Mouse (Mus musculus): ENCODE results near the gene Gtf3a. TPM values are rescaled to one million over a fixed set of nuclear protein-coding genes. Genes with fewer than 3 reads are reported as not detected.
"Not testable (repeated sequence)": the region's sequence is repeated elsewhere in the genome, so short reads cannot be mapped to it uniquely, and the experiment has no call there.

Gene Gtf3a
- total and polyA plus RNA-seq, 2 experiments from 2014 or later, result 61.3 to 104 TPM

DNA sequence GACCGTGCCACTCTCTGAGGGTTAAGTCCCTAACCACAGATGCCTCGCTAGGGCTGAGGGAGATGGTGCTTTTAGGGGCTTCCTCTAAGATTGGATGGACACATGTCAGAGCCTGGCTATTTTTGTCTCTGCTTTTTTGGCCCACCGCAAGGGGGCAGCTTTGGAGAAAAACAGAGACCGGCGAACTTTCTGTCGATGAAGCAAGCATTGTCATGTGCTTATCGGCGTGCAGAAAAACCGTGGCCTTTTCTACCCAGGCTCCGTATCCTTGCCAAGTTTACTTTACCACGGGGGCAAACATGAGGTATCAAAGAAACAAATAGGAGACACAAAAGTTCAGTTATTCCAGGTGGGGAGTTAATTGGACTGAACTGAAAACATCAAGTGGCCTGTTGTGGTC lies 39.8 kb upstream of the Gtf3a start:
- Histone ChIP-seq H3K4me3 (ENCODE audit: low read depth, low read length) (no peak overlapping the region), H3K27ac (ENCODE audit: low read depth, low read length) (no peak overlapping the region), H3K27me3 (ENCODE audit: insufficient read depth, low read length) (no peaks in the 10 kb centered on the region), H3K4me2 (ENCODE audit: low read depth, low read length, poor library complexity, severe bottlenecking) (no peak overlapping the region), H3K9ac (replicated peaks; ENCODE audit: low read length, poor library complexity, severe bottlenecking) (no peak overlapping the region), H3K36me3 (ENCODE audit: insufficient read depth, low read length) (no peaks in the 10 kb centered on the region), H3K4me1 (ENCODE audit: insufficient read depth, low read length) (no peaks in the 10 kb centered on the region), H3K9me3 (ENCODE audit: low read length) (no peaks in the 10 kb centered on the region)
- WGBS, result 57% methylated on average over 11 of the region's 11 CpGs
- ATAC-seq (ENCODE audit: low FRiP score), result no peak
- peak; percentile 53 for TF ChIP-seq CTCF (IDR thresholded peaks at IDR 0.05)
- DNase-seq (ENCODE audit: low spot score), result no peak

DNA sequence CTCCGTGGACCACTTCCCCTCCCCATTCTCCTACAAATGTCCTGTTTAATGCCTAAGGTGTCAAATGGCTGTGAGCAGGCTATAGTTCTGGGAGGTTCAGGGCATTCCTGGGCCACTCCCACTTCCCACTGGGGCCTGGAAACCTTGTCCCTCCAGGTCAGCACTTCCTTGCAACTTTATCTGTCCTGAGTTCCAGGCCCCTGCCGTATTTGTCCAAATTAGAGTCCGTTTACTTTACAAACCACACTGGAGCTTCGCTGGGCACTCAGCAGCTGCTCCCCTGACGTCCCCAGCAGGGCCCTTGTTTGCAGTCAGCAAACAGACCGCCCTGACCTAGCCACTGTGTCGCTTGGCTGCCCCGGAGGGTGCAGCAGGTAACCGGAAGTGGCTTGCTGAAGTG lies 36.3 kb upstream of the Gtf3a start:
- Histone ChIP-seq H3K27me3 (ENCODE audit: insufficient read depth, low read length) (no peaks in the 10 kb centered on the region), H3K4me1 (ENCODE audit: insufficient read depth, low read length) (no peaks in the 10 kb centered on the region), H3K36me3 (ENCODE audit: insufficient read depth, low read length) (no peaks in the 10 kb centered on the region), H3K4me3 (ENCODE audit: low read depth, low read length) (no peak overlapping the region), H3K27ac (ENCODE audit: low read depth, low read length) (no peak overlapping the region), H3K9me3 (ENCODE audit: low read length) (no peaks in the 10 kb centered on the region), H3K9ac (replicated peaks; ENCODE audit: low read length, poor library complexity, severe bottlenecking) (no peak overlapping the region), H3K4me2 (ENCODE audit: low read depth, low read length, poor library complexity, severe bottlenecking) (no peak overlapping the region)
- ATAC-seq (ENCODE audit: low FRiP score) (no peak), DNase-seq (ENCODE audit: low spot score) (no peak)
- no peak for TF ChIP-seq CTCF (IDR thresholded peaks at IDR 0.05)
- WGBS, result 27% methylated on average over 9 of the region's 9 CpGs

DNA sequence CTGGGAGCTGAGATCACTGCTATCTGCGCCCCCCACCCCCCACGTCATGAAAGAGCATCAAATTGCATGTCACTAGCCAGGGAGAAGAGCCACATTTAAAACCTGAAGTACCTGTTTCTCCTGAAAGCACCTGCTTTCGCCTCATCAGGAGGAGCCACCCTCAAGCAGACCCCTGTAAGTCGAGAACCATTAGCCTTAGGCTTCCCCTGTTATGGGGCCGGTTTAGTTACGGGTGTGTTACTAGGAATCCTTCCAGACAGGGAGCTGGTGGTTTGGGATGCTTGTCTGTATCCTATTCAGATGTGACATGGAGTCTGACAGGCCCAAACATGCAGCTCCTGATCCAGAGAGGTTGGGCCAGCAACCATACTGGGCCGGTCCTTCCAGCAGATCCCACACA lies 35.1 kb upstream of the Gtf3a start:
- ATAC-seq (ENCODE audit: low FRiP score) (no peak), DNase-seq (ENCODE audit: low spot score) (no peak)
- H3K4me1 ChIP-seq (ENCODE audit: insufficient read depth, low read length), result no peaks in the 10 kb centered on the region
- TF ChIP-seq CTCF (IDR thresholded peaks at IDR 0.05), result no peak
- H3K27ac ChIP-seq (ENCODE audit: low read depth, low read length), result no peak overlapping the region
- no peaks in the 10 kb centered on the region for H3K27me3 ChIP-seq (ENCODE audit: insufficient read depth, low read length)
- H3K36me3 ChIP-seq (ENCODE audit: insufficient read depth, low read length), result no peaks in the 10 kb centered on the region
- no peak overlapping the region for H3K9ac ChIP-seq (replicated peaks; ENCODE audit: low read length, poor library complexity, severe bottlenecking)
- H3K9me3 ChIP-seq (ENCODE audit: low read length), result no peaks in the 10 kb centered on the region
- no peak overlapping the region for H3K4me2 ChIP-seq (ENCODE audit: low read depth, low read length, poor library complexity, severe bottlenecking)
- WGBS, result 89% methylated on average over 7 of the region's 7 CpGs
- H3K4me3 ChIP-seq (ENCODE audit: low read depth, low read length), result no peak overlapping the region

DNA sequence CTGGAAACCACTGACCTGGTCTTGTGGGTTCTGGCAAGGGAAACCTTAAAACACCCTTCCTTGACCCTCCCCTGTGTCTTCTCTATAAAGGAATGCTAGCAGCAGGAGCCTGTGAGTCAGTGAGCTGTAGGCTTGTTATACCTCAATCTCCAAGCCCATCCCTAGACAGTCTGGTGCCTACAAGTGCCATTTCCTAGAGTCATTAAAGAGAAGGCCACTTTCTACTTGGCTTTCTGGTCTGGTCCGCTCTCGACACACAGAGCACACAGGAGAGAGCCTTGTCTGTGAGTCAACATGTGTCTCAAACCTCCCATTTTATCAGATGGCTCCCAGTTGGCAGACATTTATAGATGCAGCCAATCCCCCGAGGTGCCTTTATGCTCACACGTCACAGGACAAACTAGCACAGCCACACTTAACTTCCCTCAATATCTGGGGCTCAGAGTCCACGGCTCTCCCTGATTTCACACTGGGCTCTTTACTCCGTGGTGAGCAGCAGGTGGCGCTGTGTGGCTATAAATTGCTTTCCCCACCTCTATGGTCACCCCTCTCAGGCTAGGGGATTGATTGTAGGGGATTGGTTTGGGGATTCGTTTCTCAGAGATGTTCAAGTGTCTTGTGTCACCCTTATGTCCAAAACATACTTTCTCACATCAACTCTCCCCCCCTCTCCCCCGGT lies 34.2 kb upstream of the Gtf3a start:
- ATAC-seq (ENCODE audit: low FRiP score), result peak; percentile 52; the same call in 1 of the 2 replicates
- peak; percentile 86 for TF ChIP-seq CTCF (IDR thresholded peaks at IDR 0.05)
- Histone ChIP-seq H3K9ac (replicated peaks; ENCODE audit: low read length, poor library complexity, severe bottlenecking) (no peak overlapping the region), H3K27ac (ENCODE audit: low read depth, low read length) (no peak overlapping the region), H3K4me2 (ENCODE audit: low read depth, low read length, poor library complexity, severe bottlenecking) (no peak overlapping the region), H3K4me3 (ENCODE audit: low read depth, low read length) (no peak overlapping the region), H3K4me1 (ENCODE audit: insufficient read depth, low read length) (no peaks in the 10 kb centered on the region), H3K27me3 (ENCODE audit: insufficient read depth, low read length) (no peaks in the 10 kb centered on the region), H3K36me3 (ENCODE audit: insufficient read depth, low read length) (no peaks in the 10 kb centered on the region), H3K9me3 (ENCODE audit: low read length) (no peaks in the 10 kb centered on the region)
- peak; percentile 72 for DNase-seq (ENCODE audit: low spot score)
- WGBS, result 28% methylated on average over 9 of the region's 9 CpGs

DNA sequence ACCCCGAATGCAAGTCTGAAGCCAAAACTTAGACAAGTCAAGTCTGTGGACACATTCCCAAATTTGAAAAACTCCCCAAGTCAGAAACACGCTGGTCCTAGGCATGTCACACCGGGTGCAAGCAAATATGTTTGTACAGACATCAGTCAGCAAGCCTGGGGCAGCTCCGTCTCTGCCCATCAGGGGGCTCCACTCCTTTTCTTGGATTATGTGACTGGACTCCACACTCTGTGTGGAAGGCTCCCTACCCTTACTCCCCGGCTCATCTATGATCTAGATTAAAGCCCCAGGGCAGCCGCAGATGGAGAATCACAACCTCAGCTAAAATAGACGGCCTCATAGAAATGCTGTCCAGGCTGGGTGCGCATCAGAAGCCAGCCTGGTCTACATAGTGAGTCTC lies 32.2 kb upstream of the Gtf3a start:
- no peak for ATAC-seq (ENCODE audit: low FRiP score)
- Histone ChIP-seq H3K4me3 (ENCODE audit: low read depth, low read length) (no peak overlapping the region), H3K4me2 (ENCODE audit: low read depth, low read length, poor library complexity, severe bottlenecking) (no peak overlapping the region), H3K9ac (replicated peaks; ENCODE audit: low read length, poor library complexity, severe bottlenecking) (no peak overlapping the region), H3K36me3 (ENCODE audit: insufficient read depth, low read length) (no peaks in the 10 kb centered on the region), H3K27ac (ENCODE audit: low read depth, low read length) (no peak overlapping the region), H3K27me3 (ENCODE audit: insufficient read depth, low read length) (no peaks in the 10 kb centered on the region), H3K4me1 (ENCODE audit: insufficient read depth, low read length) (no peaks in the 10 kb centered on the region), H3K9me3 (ENCODE audit: low read length) (no peaks in the 10 kb centered on the region)
- DNase-seq (ENCODE audit: low spot score), result no peak
- 71% methylated on average over 8 of the region's 8 CpGs for WGBS
- no peak; the same call in 1 of the 2 replicates for TF ChIP-seq CTCF (IDR thresholded peaks at IDR 0.05)

DNA sequence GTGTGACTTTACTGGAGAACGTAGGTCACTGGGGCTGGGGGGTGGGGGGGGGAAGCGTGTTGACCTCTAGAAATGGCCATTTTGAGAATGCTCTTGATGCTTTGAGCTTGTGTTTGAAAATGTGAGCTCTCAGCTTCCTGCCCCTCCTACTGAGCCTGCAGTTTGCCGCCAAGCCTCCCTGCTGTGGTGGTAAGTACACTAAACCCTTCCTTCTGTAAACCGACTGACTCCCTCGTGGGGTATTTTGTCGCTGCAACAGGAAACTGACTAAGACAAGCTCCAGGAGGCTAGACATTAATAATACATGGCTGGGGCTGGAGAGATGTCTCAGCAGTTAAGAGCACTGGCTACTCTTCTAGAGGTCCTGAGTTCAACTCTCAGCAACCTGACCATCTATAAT lies 31.7 kb upstream of the Gtf3a start:
- Histone ChIP-seq H3K9me3 (ENCODE audit: low read length) (no peaks in the 10 kb centered on the region), H3K36me3 (ENCODE audit: insufficient read depth, low read length) (no peaks in the 10 kb centered on the region), H3K4me2 (ENCODE audit: low read depth, low read length, poor library complexity, severe bottlenecking) (no peak overlapping the region), H3K27ac (ENCODE audit: low read depth, low read length) (no peak overlapping the region), H3K4me3 (ENCODE audit: low read depth, low read length) (no peak overlapping the region), H3K4me1 (ENCODE audit: insufficient read depth, low read length) (no peaks in the 10 kb centered on the region), H3K27me3 (ENCODE audit: insufficient read depth, low read length) (no peaks in the 10 kb centered on the region), H3K9ac (replicated peaks; ENCODE audit: low read length, poor library complexity, severe bottlenecking) (no peak overlapping the region)
- TF ChIP-seq CTCF (IDR thresholded peaks at IDR 0.05), result no peak
- ATAC-seq (ENCODE audit: low FRiP score) (no peak), DNase-seq (ENCODE audit: low spot score) (no peak)
- WGBS, result 28% methylated on average over 6 of the region's 6 CpGs

DNA sequence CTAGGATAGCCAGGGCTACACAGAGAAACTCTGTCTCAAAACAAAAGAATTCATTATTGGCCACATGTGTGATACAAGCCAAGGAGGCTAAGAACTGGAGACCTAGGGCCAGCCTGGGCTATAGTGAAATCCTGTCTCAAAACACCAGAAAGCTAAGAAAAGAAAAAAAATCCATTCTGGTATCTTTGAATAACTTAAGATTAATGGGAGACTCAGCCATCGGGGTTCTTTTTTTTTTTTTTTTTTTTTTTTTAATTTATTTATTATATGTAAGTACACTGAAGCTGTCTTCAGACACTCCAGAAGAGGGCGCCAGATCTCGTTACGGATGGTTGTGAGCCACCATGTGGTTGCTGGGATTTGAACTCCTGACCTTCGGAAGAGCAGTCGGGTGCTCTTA lies 31.1 kb upstream of the Gtf3a start:
- 88% methylated on average over 5 of the region's 6 CpGs for WGBS
- DNase-seq (ENCODE audit: low spot score); H3K4me3 ChIP-seq (ENCODE audit: low read depth, low read length); H3K27ac ChIP-seq (ENCODE audit: low read depth, low read length); H3K36me3 ChIP-seq (ENCODE audit: insufficient read depth, low read length); H3K9ac ChIP-seq (replicated peaks; ENCODE audit: low read length, poor library complexity, severe bottlenecking); H3K27me3 ChIP-seq (ENCODE audit: insufficient read depth, low read length); ATAC-seq (ENCODE audit: low FRiP score); H3K4me2 ChIP-seq (ENCODE audit: low read depth, low read length, poor library complexity, severe bottlenecking); H3K9me3 ChIP-seq (ENCODE audit: low read length); H3K4me1 ChIP-seq (ENCODE audit: insufficient read depth, low read length): not testable (repeated sequence)
